Mouse (Mus musculus) intestine, embryonic 16.5 days (tissue): ENCODE results near the gene Xrra1. TPM values are rescaled to one million over a fixed set of nuclear protein-coding genes. Genes with fewer than 3 reads are reported as not detected.

Source experiments
- ATAC-seq: fragments of 200-750 bp; cut with Nextera tagmentation; 2 replicates; pipeline ENCODE4 v1.8.0; 2017; ENCODE audit warnings: moderate TSS enrichment, moderate library complexity
- H3K27ac ChIP-seq: fragments of 300-500 bp; sonication (generic); 2 replicates; pipeline ENCODE4 v1.5.1; 2014; ENCODE audit warnings: mild to moderate bottlenecking, low read length
- H3K27me3 ChIP-seq: fragments of 300-500 bp; sonication (generic); replicated peaks from 2 replicates; pipeline ENCODE4 v1.6.1; 2014; ENCODE audit warnings: low read length, control low read depth, mixed read lengths; ENCODE audit not compliant: control insufficient read depth, insufficient read depth
- H3K36me3 ChIP-seq: fragments of 300-500 bp; sonication (generic); 2 replicates; pipeline ENCODE4 v1.6.1; 2014; ENCODE audit warnings: low read length, control low read depth; ENCODE audit not compliant: control insufficient read depth, insufficient read depth
- H3K4me1 ChIP-seq: fragments of 300-500 bp; sonication (generic); 2 replicates; pipeline ENCODE4 v1.6.1; 2014; ENCODE audit warnings: low read length, control low read depth, mixed read lengths; ENCODE audit not compliant: control insufficient read depth, insufficient read depth
- H3K4me2 ChIP-seq: fragments of 300-500 bp; sonication (generic); 2 replicates; pipeline ENCODE4 v1.6.1; 2014; ENCODE audit warnings: low read depth, low read length, control low read depth
- H3K4me3 ChIP-seq: fragments of 300-500 bp; sonication (generic); 2 replicates; pipeline ENCODE4 v1.5.1; 2014; ENCODE audit warnings: mild to moderate bottlenecking, low read length
- H3K9ac ChIP-seq: fragments of 300-500 bp; sonication (generic); 2 replicates; pipeline ENCODE4 v1.6.1; 2014; ENCODE audit warnings: low read depth, low read length
- H3K9me3 ChIP-seq: fragments of 300-500 bp; sonication (generic); 2 replicates; pipeline ENCODE4 v1.6.1; 2016; ENCODE audit warnings: low read length, control low read depth; ENCODE audit not compliant: control insufficient read depth
- WGBS: fragments of 180-500 bp; shearing (Covaris S2); extraction: QIAGEN DNeasy Blood & Tissue Kit; methylation state at CpG from one replicate; pipeline ENCODE4 v1.1.7; 2014; 5-methylcytosine and 5-hydroxymethylcytosine counted together
- polyA plus RNA-seq: library from polyadenylated mRNA; unstranded; fragments of >200 nt; fragmentation: Nextera tagmentation; extraction: Ambion mirVana; gene quantifications from 2 replicates; pipeline ENCODE4 v1.2.1, GENCODE M21; 2015

Xrra1 gene
- polyA plus RNA-seq, 1 experiment from 2014 or later, result 0.12 TPM

GRCm38 (mm10) chr7:99904421-99905005 lies 45.6 kb downstream of the Xrra1 start:
- 40% methylated on average over 3 of the region's 3 CpGs for WGBS
- H3K4me3 ChIP-seq, result no peak overlapping the region

GRCm38 (mm10) chr7:99906346-99906745 lies 47.4 kb downstream of the Xrra1 start:
- no peak for ATAC-seq
- H3K9ac ChIP-seq, result no peak overlapping the region
- no peak overlapping the region for H3K4me3 ChIP-seq
- H3K36me3 ChIP-seq, result no peaks in the 10 kb centered on the region
- no peaks in the 10 kb centered on the region for H3K9me3 ChIP-seq
- H3K4me1 ChIP-seq, result peaks cover 2% of the 10 kb centered on the region; the same call in 1 of the 2 replicates
- whole genome bisulfite sequencing, result 82% methylated on average over 3 of the region's 3 CpGs
- no peak overlapping the region for H3K27ac ChIP-seq
- H3K27me3 ChIP-seq, result no peaks in the 10 kb centered on the region
- H3K4me2 ChIP-seq, result no peak overlapping the region

More at GRCm38 (mm10) chr7:99904421-99905005, 45.6 kb downstream of the Xrra1 start:
- no peaks in the 10 kb centered on the region for H3K27me3 ChIP-seq
- H3K4me2 ChIP-seq, result no peak overlapping the region
- no peaks in the 10 kb centered on the region for H3K9me3 ChIP-seq
- no peak for ATAC-seq
- H3K36me3 ChIP-seq, result no peaks in the 10 kb centered on the region
- no peak overlapping the region for H3K9ac ChIP-seq
- H3K4me1 ChIP-seq, result peaks cover 2% of the 10 kb centered on the region; the same call in 1 of the 2 replicates
- no peak overlapping the region for H3K27ac ChIP-seq

- no peaks in the 10 kb centered on the region for H3K36me3 ChIP-seq
- no peaks in the 10 kb centered on the region for H3K27me3 ChIP-seq
- no peak overlapping the region for H3K4me2 ChIP-seq
- H3K9me3 ChIP-seq, result no peaks in the 10 kb centered on the region
- H3K9ac ChIP-seq, result no peak overlapping the region
- H3K27ac ChIP-seq, result no peak overlapping the region
- WGBS, result 66% methylated on average over 3 of the region's 3 CpGs
- peaks cover 2% of the 10 kb centered on the region; the same call in 1 of the 2 replicates for H3K4me1 ChIP-seq
- no peak for ATAC-seq
- H3K4me3 ChIP-seq, result no peak overlapping the region
These were observed 48.5 kb downstream of the Xrra1 start for GRCm38 (mm10) chr7:99907463-99907862.

- Histone ChIP-seq H3K4me2 (no peak overlapping the region), H3K9me3 (no peaks in the 10 kb centered on the region), H3K4me1 (no peaks in the 10 kb centered on the region), H3K27ac (no peak overlapping the region), H3K36me3 (no peaks in the 10 kb centered on the region), H3K4me3 (no peak overlapping the region), H3K9ac (no peak overlapping the region), H3K27me3 (0 out of 2 replicates have a peak, but pooled peaks cover 4% of the 10 kb centered on the region)
- WGBS, result 79% methylated on average over 5 of the region's 5 CpGs
- no peak for ATAC-seq
These were observed 52.1 kb downstream of the Xrra1 start for GRCm38 (mm10) chr7:99911038-99911437.

- no peak overlapping the region for H3K27ac ChIP-seq
- peaks cover 14% of the 10 kb centered on the region for H3K4me1 ChIP-seq
- ATAC-seq, result no peak
- no peak overlapping the region for H3K4me2 ChIP-seq
- 0 out of 2 replicates have a peak, but pooled peaks cover 8% of the 10 kb centered on the region for H3K27me3 ChIP-seq
- no peaks in the 10 kb centered on the region for H3K9me3 ChIP-seq
- H3K36me3 ChIP-seq, result no peaks in the 10 kb centered on the region
- WGBS, result 85% methylated on average over 10 of the region's 10 CpGs
- H3K9ac ChIP-seq, result no peak overlapping the region
- no peak overlapping the region for H3K4me3 ChIP-seq
These were observed 55.4 kb downstream of the Xrra1 start for GRCm38 (mm10) chr7:99914316-99914715.

GRCm38 (mm10) chr7:99915511-99915910 lies 56.6 kb downstream of the Xrra1 start:
- H3K27me3 ChIP-seq, result 0 out of 2 replicates have a peak, but pooled peaks cover 8% of the 10 kb centered on the region
- ATAC-seq, result no peak
- no peaks in the 10 kb centered on the region for H3K9me3 ChIP-seq
- 87% methylated on average over 2 of the region's 2 CpGs for WGBS
- no peak overlapping the region for H3K27ac ChIP-seq
- H3K36me3 ChIP-seq, result no peaks in the 10 kb centered on the region
- H3K4me3 ChIP-seq, result no peak overlapping the region
- H3K4me2 ChIP-seq, result no peak overlapping the region
- peaks cover 14% of the 10 kb centered on the region for H3K4me1 ChIP-seq
- no peak overlapping the region for H3K9ac ChIP-seq

- 0 out of 2 replicates have a peak, but pooled peaks cover 8% of the 10 kb centered on the region for H3K27me3 ChIP-seq
- H3K4me2 ChIP-seq, result peak overlapping the region; percentile 85
- no peak overlapping the region for H3K27ac ChIP-seq
- peak overlapping the region; percentile 45 for H3K4me3 ChIP-seq
- no peaks in the 10 kb centered on the region for H3K9me3 ChIP-seq
- peak overlapping the region; percentile 63 for H3K9ac ChIP-seq
- H3K4me1 ChIP-seq, result peaks cover 14% of the 10 kb centered on the region
- H3K36me3 ChIP-seq, result no peaks in the 10 kb centered on the region
- WGBS, result 4% methylated on average over 22 of the region's 22 CpGs
- peak; percentile 55; the same call in 1 of the 2 replicates for ATAC-seq
These were observed 57.9 kb downstream of the Xrra1 start for GRCm38 (mm10) chr7:99916741-99917319.

- Histone ChIP-seq H3K4me1 (peaks cover 14% of the 10 kb centered on the region), H3K4me2 (peak overlapping the region; percentile 85), H3K27me3 (0 out of 2 replicates have a peak, but pooled peaks cover 8% of the 10 kb centered on the region), H3K36me3 (no peaks in the 10 kb centered on the region), H3K4me3 (peak overlapping the region; percentile 45), H3K9me3 (no peaks in the 10 kb centered on the region), H3K9ac (peak overlapping the region; percentile 63), H3K27ac (no peak overlapping the region)
- ATAC-seq, result peak; percentile 64
- 2% methylated on average over 36 of the region's 36 CpGs for WGBS
These were observed 58.5 kb downstream of the Xrra1 start for GRCm38 (mm10) chr7:99917320-99917844.

- no peaks in the 10 kb centered on the region for H3K9me3 ChIP-seq
- 96% methylated on average over 2 of the region's 2 CpGs for WGBS
These were observed 60.2 kb downstream of the Xrra1 start for GRCm38 (mm10) chr7:99919164-99919563.

More at GRCm38 (mm10) chr7:99919164-99919563, 60.2 kb downstream of the Xrra1 start:
- H3K27me3 ChIP-seq, result 0 out of 2 replicates have a peak, but pooled peaks cover 8% of the 10 kb centered on the region
- peaks cover 14% of the 10 kb centered on the region for H3K4me1 ChIP-seq
- H3K4me2 ChIP-seq, result no peak overlapping the region
- no peak overlapping the region for H3K9ac ChIP-seq
- H3K27ac ChIP-seq, result no peak overlapping the region
- no peak overlapping the region for H3K4me3 ChIP-seq
- H3K36me3 ChIP-seq, result no peaks in the 10 kb centered on the region
- ATAC-seq, result no peak
